Mouse (Mus musculus) olfactory bulb, adult 2 months (tissue): Measurements from ENCODE around the gene Aox1. TPM values are rescaled to one million over a fixed set of nuclear protein-coding genes. Genes with fewer than 3 reads are reported as not detected.
"Not testable (repeated sequence)": the region's sequence is repeated elsewhere in the genome, so short reads cannot be mapped to it uniquely, and the experiment has no call there.

ENCODE experiments used
- H3K27ac ChIP-seq: fragments of 200-500 bp; 2 replicates; pipeline ENCODE4 v1.5.1; 2012; ENCODE audit warnings: low read depth, low read length; ENCODE audit not compliant: insufficient read depth
- H3K4me1 ChIP-seq: fragments of 200-500 bp; 2 replicates; pipeline ENCODE4 v1.6.1; 2012; ENCODE audit warnings: low read length; ENCODE audit not compliant: control insufficient read depth, insufficient read depth
- H3K4me3 ChIP-seq: fragments of 200-500 bp; 2 replicates; pipeline ENCODE4 v1.5.1; 2012; ENCODE audit warnings: mild to moderate bottlenecking, low read depth, low read length, moderate library complexity; ENCODE audit not compliant: insufficient read depth
- CTCF ChIP-seq: fragments of 200-500 bp; IDR thresholded peaks from 2 replicates; pipeline ENCODE4 v1.5.1; 2012; ENCODE audit warnings: low read depth, mild to moderate bottlenecking, low read length, moderate library complexity; ENCODE audit not compliant: insufficient read depth
- POLR2A ChIP-seq: fragments of 200-500 bp; IDR thresholded peaks from 2 replicates; pipeline ENCODE4 v1.6.1; 2012; ENCODE audit warnings: mild to moderate bottlenecking, low read depth, low read length, moderate library complexity; ENCODE audit not compliant: insufficient read depth
- WGBS: fragments of 180-500 bp; shearing (Covaris S2); methylation state at CpG from one replicate; pipeline ENCODE4 v1.1.7; 2018; 5-methylcytosine and 5-hydroxymethylcytosine counted together
- polyA plus RNA-seq: library from polyadenylated mRNA; stranded (reverse); fragments of >200 nt; gene quantifications from 2 replicates; pipeline ENCODE4 v1.2.4, GENCODE M21; 2012; ENCODE audit warnings: low replicate concordance; ENCODE audit not compliant: missing spikeins, insufficient read depth, insufficient read length

The Aox1 gene
- polyA plus RNA-seq, 1 experiment, result not detected

- 41% methylated on average over 13 of the region's 13 CpGs for WGBS
- TF ChIP-seq CTCF (no peak), POLR2A (no peak)
- Histone ChIP-seq H3K27ac (0 out of 2 replicates have a peak overlapping the region, but pooled peaks have one; percentile 59), H3K4me3 (peak overlapping the region; percentile 28; the same call in 1 of the 2 replicates), H3K4me1 (no peaks in the 10 kb centered on the region; the same call in none of the 2 replicates)
Measured at GRCm38 (mm10) chr1:58030156-58030871, 583 bp downstream of the Aox1 start.

- H3K4me1 ChIP-seq, result no peaks in the 10 kb centered on the region; the same call in none of the 2 replicates
- H3K27ac ChIP-seq, result no peak overlapping the region
- 56% methylated on average over 10 of the region's 10 CpGs for WGBS
- TF ChIP-seq CTCF (no peak), POLR2A (no peak)
- H3K4me3 ChIP-seq, result no peak overlapping the region
Measured at GRCm38 (mm10) chr1:58031160-58031769, 1.5 kb downstream of the Aox1 start.

DNA sequence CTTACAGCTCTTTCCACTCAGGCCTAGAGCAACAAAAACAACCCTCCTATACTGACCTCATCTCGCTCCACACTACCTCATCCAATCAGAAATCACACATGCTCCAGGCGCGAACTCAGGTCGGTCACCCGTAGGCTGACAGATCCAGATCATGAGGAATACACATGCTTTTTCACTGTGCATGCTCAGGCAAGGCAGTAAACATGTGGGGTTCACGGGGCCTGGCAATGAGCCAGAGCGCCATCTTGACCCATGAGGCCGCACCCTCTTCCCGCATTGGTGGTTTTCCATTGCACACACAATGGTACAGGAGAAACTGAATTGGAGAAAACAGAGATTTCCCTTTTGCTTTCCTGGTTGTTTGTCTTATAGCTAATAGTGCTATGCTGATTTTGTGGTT, 7.6 kb downstream of the Aox1 start:
- not testable (repeated sequence) for H3K27ac ChIP-seq, H3K4me1 ChIP-seq, H3K4me3 ChIP-seq
- 94% methylated on average over 9 of the region's 9 CpGs for WGBS

- Histone ChIP-seq H3K27ac (no peak overlapping the region), H3K4me3 (no peak overlapping the region), H3K4me1 (no peaks in the 10 kb centered on the region)
- WGBS, result 88% methylated on average over 3 of the region's 3 CpGs
- TF ChIP-seq POLR2A (no peak), CTCF (no peak)
Measured at GRCm38 (mm10) chr1:58045076-58045475, 15.3 kb downstream of the Aox1 start.

DNA sequence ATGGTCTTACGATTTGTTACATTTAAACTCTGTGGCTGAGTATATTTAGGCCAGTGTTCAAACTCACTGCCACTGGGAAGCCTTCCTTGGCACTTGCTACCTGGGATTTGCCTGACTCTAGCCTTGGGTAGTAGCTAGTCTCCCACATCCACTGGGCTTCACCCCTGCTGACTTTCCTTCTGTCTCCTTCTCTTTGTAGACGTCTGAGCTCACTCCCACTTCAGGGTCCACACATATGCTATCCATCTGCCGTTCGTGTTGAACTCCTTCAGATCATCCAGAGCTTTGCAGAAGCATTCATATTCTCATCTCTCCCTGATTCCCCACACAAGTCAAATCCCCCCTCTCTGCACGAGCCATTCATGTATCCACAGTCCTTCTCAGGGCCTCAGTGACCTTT, 15.8 kb downstream of the Aox1 start:
- no peaks in the 10 kb centered on the region for H3K4me1 ChIP-seq
- no peak overlapping the region for H3K27ac ChIP-seq
- WGBS, result 77% methylated on average over 5 of the region's 5 CpGs
- H3K4me3 ChIP-seq, result no peak overlapping the region
- no peak for TF ChIP-seq POLR2A
- no peak for TF ChIP-seq CTCF

DNA sequence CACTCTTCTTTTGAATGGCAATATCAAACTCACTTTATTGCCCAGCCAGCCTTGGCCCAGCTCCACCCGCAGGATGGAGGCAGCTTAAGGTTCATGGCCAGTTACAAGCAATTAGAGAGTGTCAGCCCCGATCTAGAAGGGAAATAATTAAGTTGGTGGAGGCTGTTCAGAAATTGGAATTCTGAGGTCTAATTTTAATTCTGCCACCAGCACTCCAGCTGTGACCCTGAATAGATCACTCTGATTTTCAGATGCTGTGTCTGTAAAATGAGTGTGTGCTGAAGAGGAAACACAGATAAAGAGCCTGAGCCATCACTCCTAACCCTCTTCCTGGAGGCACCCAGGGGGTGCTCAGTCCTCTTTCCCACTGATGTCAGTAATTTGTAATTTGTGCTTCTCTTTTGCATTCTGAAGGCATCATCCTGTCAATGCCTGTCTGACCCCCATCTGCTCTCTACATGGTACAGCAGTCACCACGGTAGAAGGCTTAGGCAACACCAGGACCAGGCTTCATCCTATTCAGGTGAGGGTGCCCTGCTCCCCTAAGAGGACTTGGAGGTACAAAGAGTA, 17.1 kb downstream of the Aox1 start:
- no peaks in the 10 kb centered on the region for H3K4me1 ChIP-seq
- WGBS, result 31% methylated on average over 3 of the region's 3 CpGs
- H3K27ac ChIP-seq, result no peak overlapping the region
- H3K4me3 ChIP-seq, result no peak overlapping the region
- TF ChIP-seq CTCF, result no peak

DNA sequence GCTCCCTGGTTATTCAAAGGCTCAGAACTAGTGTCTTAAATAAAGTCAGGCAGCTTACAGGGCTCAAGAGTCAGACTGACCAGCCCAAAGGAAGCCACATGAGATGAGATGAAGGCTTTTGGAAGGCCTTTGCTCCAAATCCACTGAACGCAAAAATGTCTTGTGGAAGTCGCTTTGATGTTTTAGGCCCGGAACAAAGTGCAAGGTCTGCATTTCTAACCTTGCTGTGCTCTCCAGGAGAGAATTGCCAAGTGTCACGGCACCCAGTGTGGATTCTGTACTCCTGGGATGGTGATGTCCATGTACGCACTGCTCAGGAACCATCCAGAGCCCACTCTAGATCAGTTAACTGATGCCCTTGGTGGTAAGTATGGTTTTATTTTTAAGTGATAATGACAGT, 19.4 kb downstream of the Aox1 start:
- 93% methylated on average over 5 of the region's 5 CpGs for WGBS
- TF ChIP-seq POLR2A, result no peak
- no peak for TF ChIP-seq CTCF
- Histone ChIP-seq H3K4me1 (no peaks in the 10 kb centered on the region), H3K4me3 (no peak overlapping the region), H3K27ac (no peak overlapping the region)

GRCm38 (mm10) chr1:58055598-58055997, 25.9 kb downstream of the Aox1 start:
- Histone ChIP-seq H3K4me1 (peaks cover 7% of the 10 kb centered on the region), H3K27ac (no peak overlapping the region), H3K4me3 (no peak overlapping the region)
- WGBS, result 79% methylated on average over 11 of the region's 11 CpGs
- no peak for TF ChIP-seq POLR2A
- TF ChIP-seq CTCF, result no peak

DNA sequence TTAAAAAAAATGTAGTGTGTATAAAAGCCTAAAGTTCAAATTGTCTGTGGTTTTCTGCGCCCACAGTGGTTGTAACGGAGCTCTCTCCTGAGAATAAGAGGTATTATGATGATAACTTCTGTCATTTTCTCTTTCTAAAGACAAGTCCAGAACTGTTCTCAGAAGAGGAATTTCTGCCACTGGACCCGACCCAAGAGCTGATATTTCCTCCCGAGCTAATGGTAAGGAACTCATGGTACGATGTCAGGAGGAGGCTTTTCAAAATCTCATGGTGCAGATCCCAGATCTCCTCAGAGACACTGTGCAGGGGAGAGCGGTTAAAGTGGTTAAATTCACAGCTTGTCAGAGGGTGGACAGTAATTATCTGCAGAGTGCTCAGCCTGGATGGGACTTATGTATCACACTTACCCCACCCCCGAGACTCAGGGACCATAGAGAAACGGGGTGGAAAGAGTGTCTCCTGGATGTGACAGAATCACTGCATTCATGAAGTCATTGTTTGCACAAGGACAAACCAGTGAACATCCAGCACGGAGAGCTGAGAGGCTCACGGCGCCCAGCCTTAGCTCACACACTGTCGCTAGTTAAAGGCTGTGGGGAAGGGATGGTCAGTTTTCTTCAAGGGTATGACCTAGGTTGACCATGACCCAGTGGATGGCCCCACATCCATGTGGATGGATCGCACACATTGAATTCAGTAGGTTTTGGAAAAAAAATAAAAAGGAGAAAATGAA, 26.5 kb downstream of the Aox1 start:
- H3K27ac ChIP-seq, result peak overlapping the region; percentile 60
- peaks cover 7% of the 10 kb centered on the region for H3K4me1 ChIP-seq
- no peak overlapping the region; the same call in 1 of the 2 replicates for H3K4me3 ChIP-seq
- no peak for TF ChIP-seq POLR2A
- TF ChIP-seq CTCF, result no peak
- 50% methylated on average over 13 of the region's 13 CpGs for WGBS
